Comparison of ENCODE assay signal across 8 mouse cellular contexts in the genomic region with DNA sequence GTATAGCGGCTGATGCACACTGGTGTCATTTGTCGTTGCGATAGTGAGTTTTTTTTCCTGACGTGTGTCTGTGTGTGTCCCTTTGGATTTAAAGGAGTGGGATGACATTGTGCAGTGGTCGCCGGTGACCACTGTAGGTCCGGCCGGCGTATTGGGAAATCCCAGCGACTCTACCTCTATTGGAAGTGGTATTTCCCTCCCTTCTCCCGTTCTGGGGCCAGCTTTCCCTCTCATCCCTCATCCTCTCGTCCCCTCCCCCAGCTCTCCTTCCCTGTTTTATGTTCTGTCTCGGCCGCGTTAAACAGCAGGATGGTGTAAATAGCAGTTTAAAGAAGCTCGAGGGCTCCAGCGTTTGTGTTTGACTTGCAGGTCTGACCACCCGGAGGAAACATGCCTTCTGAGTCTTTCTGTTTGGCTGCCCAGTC. TPM values are rescaled to one million over a fixed set of nuclear protein-coding genes. Genes with fewer than 3 reads are reported as not detected.
DNase-seq lines count a peak whose midpoint lies in the region; ATAC-seq and TF ChIP-seq lines count a peak whose summit lies in the region.

No protein-coding gene starts in this region.

- peak overlapping the region; percentile 69 for H3K4me2 ChIP-seq in intestine, embryonic 15.5 days (replicated peaks)
- peak overlapping the region; percentile 81 for H3K4me2 ChIP-seq in liver, embryonic 11.5 days
- H3K4me2 ChIP-seq in midbrain, embryonic 16.5 days (ENCODE audit: low read length) = peak overlapping the region; percentile 78

- peak overlapping the region; percentile 76 for H3K9ac ChIP-seq in intestine, embryonic 15.5 days
- H3K9ac ChIP-seq in liver, embryonic 11.5 days (ENCODE audit: low read depth, low read length) = peak overlapping the region; percentile 86
- H3K9ac ChIP-seq in midbrain, embryonic 16.5 days (ENCODE audit: low read depth, low read length) = peak overlapping the region; percentile 79

- no peak for TF ChIP-seq CTCF in thymus, adult 2 months (IDR thresholded peaks at IDR 0.05; ENCODE audit: borderline replicate concordance, control insufficient read depth, extremely low read depth, insufficient read depth, low read length, poor library complexity)
- TF ChIP-seq CTCF in cortical plate, adult 2 months (IDR thresholded peaks at IDR 0.05; ENCODE audit: extremely low read depth, insufficient read depth, low read length) = no peak

- TF ChIP-seq POLR2A in thymus, adult 2 months (IDR thresholded peaks at IDR 0.05; ENCODE audit: control insufficient read depth, extremely low read depth, insufficient read depth, low read length, poor library complexity) = no peak
- TF ChIP-seq POLR2A in cortical plate, adult 2 months (IDR thresholded peaks at IDR 0.05; ENCODE audit: extremely low read depth, insufficient read depth, low read length) = no peak

- H3K36me3 ChIP-seq in thymus, adult 2 months (ENCODE audit: control insufficient read depth, insufficient read depth, low read length) = no peaks in the 10 kb centered on the region
- H3K36me3 ChIP-seq in intestine, embryonic 15.5 days = no peaks in the 10 kb centered on the region
- H3K36me3 ChIP-seq in liver, embryonic 11.5 days (ENCODE audit: control insufficient read depth, insufficient read depth, low read length) = no peaks in the 10 kb centered on the region; the same call in 1 of the 2 replicates
- H3K36me3 ChIP-seq in midbrain, embryonic 16.5 days (ENCODE audit: control insufficient read depth, insufficient read depth, low read length) = no peaks in the 10 kb centered on the region

- peak overlapping the region; percentile 3; the same call in 1 of the 2 replicates for H3K27ac ChIP-seq in thymus, adult 2 months (ENCODE audit: control insufficient read depth, insufficient read depth, low read length)
- peak overlapping the region; percentile 14 for H3K27ac ChIP-seq in cortical plate, adult 2 months (ENCODE audit: insufficient read depth, low read length)
- peak overlapping the region; percentile 90 for H3K27ac ChIP-seq in intestine, embryonic 15.5 days
- H3K27ac ChIP-seq in liver, embryonic 11.5 days (ENCODE audit: low read depth, low read length) = peak overlapping the region; percentile 87
- H3K27ac ChIP-seq in midbrain, embryonic 16.5 days (ENCODE audit: low read length) = peak overlapping the region; percentile 89

- under 1% methylated on average over 18 of the region's 18 CpGs for WGBS in thymus, adult 2 months
- under 1% methylated on average over 18 of the region's 18 CpGs for WGBS in intestine, embryonic 15.5 days
- WGBS in liver, embryonic 11.5 days = 1% methylated on average over 18 of the region's 18 CpGs
- WGBS in midbrain, embryonic 16.5 days = under 1% methylated on average over 18 of the region's 18 CpGs

- no peaks in the 10 kb centered on the region for H3K9me3 ChIP-seq in intestine, embryonic 15.5 days
- H3K9me3 ChIP-seq in liver, embryonic 11.5 days (ENCODE audit: control insufficient read depth, low read length) = no peaks in the 10 kb centered on the region
- H3K9me3 ChIP-seq in midbrain, embryonic 16.5 days (replicated peaks; ENCODE audit: control insufficient read depth, low read length, poor library complexity, severe bottlenecking) = no peaks in the 10 kb centered on the region

- peaks cover 5% of the 10 kb centered on the region for H3K4me1 ChIP-seq in thymus, adult 2 months (replicated peaks; ENCODE audit: control insufficient read depth, insufficient read depth, low read length)
- H3K4me1 ChIP-seq in cortical plate, adult 2 months (ENCODE audit: control insufficient read depth, insufficient read depth, low read length) = peaks cover 6% of the 10 kb centered on the region; the same call in 1 of the 2 replicates
- peaks cover 3% of the 10 kb centered on the region; the same call in 1 of the 2 replicates for H3K4me1 ChIP-seq in intestine, embryonic 15.5 days (replicated peaks)
- peaks cover 12% of the 10 kb centered on the region for H3K4me1 ChIP-seq in liver, embryonic 11.5 days (replicated peaks; ENCODE audit: control insufficient read depth, insufficient read depth, low read length)
- peaks cover 22% of the 10 kb centered on the region for H3K4me1 ChIP-seq in midbrain, embryonic 16.5 days (ENCODE audit: control insufficient read depth, insufficient read depth, low read length)

- H3K4me3 ChIP-seq in thymus, adult 2 months (ENCODE audit: control insufficient read depth, insufficient read depth, low read length) = peak overlapping the region; percentile 82
- H3K4me3 ChIP-seq in cortical plate, adult 2 months (ENCODE audit: insufficient read depth, low read length) = peak overlapping the region; percentile 78
- peak overlapping the region; percentile 81 for H3K4me3 ChIP-seq in intestine, embryonic 15.5 days (replicated peaks)
- H3K4me3 ChIP-seq in liver, embryonic 11.5 days (ENCODE audit: low read depth, low read length) = peak overlapping the region; percentile 83
- peak overlapping the region; percentile 82 for H3K4me3 ChIP-seq in midbrain, embryonic 16.5 days (ENCODE audit: low read depth, low read length)

- ATAC-seq in intestine, embryonic 15.5 days = peak; percentile 50
- ATAC-seq in liver, embryonic 11.5 days (replicated peaks; ENCODE audit: low FRiP score) = no peak
- peak; percentile 59 for ATAC-seq in midbrain, embryonic 16.5 days

- no peaks in the 10 kb centered on the region for H3K27me3 ChIP-seq in thymus, adult 2 months (ENCODE audit: control insufficient read depth, insufficient read depth, low read length)
- H3K27me3 ChIP-seq in intestine, embryonic 15.5 days (replicated peaks) = no peaks in the 10 kb centered on the region
- no peaks in the 10 kb centered on the region for H3K27me3 ChIP-seq in liver, embryonic 11.5 days (replicated peaks; ENCODE audit: control insufficient read depth, insufficient read depth, low read length)
- H3K27me3 ChIP-seq in midbrain, embryonic 16.5 days (ENCODE audit: control insufficient read depth, insufficient read depth, low read depth, low read length) = no peaks in the 10 kb centered on the region

- DNase-seq in thymus, adult 2 months = peak; percentile 18
- DNase-seq in thymus, postnatal 0 days (ENCODE audit: low spot score) = no peak
- peak; percentile 5 for DNase-seq in gastrocnemius, postnatal 25 days
- DNase-seq in liver, embryonic 11.5 days (ENCODE audit: low spot score) = peak; percentile 64
- DNase-seq in thymus, postnatal 25 days = peak; percentile 11

RNA-seq across cellular contexts. Expression of a gene that starts 0.5 kb away (rescaled TPM):
- polyA plus RNA-seq in thymus, adult 2 months (2012; rRNA removed) = 32.0 and 33.1 TPM in 2 replicates
- 19.0 and 22.7 TPM in 2 replicates for polyA plus RNA-seq in thymus, postnatal 0 days (2015; fragmentation: Nextera tagmentation; extraction: Ambion mirVana)
- 51.7 and 60.1 TPM in 2 replicates for polyA plus RNA-seq in cortical plate, adult 2 months (2012; rRNA removed)
- 10 to 100 TPM; 34.0 to 35.6 TPM for total RNA-seq in gastrocnemius, postnatal 25 days (2021)
- 17.6 and 23.4 TPM in 2 replicates for polyA plus RNA-seq in intestine, embryonic 15.5 days (2015; fragmentation: Nextera tagmentation; extraction: Ambion mirVana)
- 18.5 and 19.9 TPM in 2 replicates for polyA plus RNA-seq in liver, embryonic 11.5 days (2014; fragmentation: Nextera tagmentation; extraction: Ambion mirVana)
- 51.5 and 53.1 TPM in 2 replicates for polyA plus RNA-seq in midbrain, embryonic 16.5 days (2015; fragmentation: Nextera tagmentation; extraction: Ambion mirVana)

RNA-seq across cellular contexts. Expression of a gene that starts 30.7 kb away (rescaled TPM):
- 0.74 and 0.80 TPM in 2 replicates for polyA plus RNA-seq in thymus, adult 2 months (2012; rRNA removed)
- polyA plus RNA-seq in thymus, postnatal 0 days (2015; fragmentation: Nextera tagmentation; extraction: Ambion mirVana) = 0.83 and 1.0 TPM in 2 replicates
- 34.2 and 34.4 TPM in 2 replicates for polyA plus RNA-seq in cortical plate, adult 2 months (2012; rRNA removed)
- 1 to 10 TPM; 2.1 TPM for total RNA-seq in gastrocnemius, postnatal 25 days (2021)
- polyA plus RNA-seq in intestine, embryonic 15.5 days (2015; fragmentation: Nextera tagmentation; extraction: Ambion mirVana) = 6.2 and 6.4 TPM in 2 replicates
- 14.5 and 16.2 TPM in 2 replicates for polyA plus RNA-seq in liver, embryonic 11.5 days (2014; fragmentation: Nextera tagmentation; extraction: Ambion mirVana)
- polyA plus RNA-seq in midbrain, embryonic 16.5 days (2015; fragmentation: Nextera tagmentation; extraction: Ambion mirVana) = 32.0 and 33.2 TPM in 2 replicates

Comparison
In these comparisons a context has a peak if more than half of its experiments do, and no peak if none do; other contexts are left out.
1. H3K27ac ChIP-seq: peak in every context shown above with its lines; median percentile 90 in intestine, embryonic 15.5 days; 89 in midbrain, embryonic 16.5 days; 87 in liver, embryonic 11.5 days; 14 in cortical plate, adult 2 months; 3 in thymus, adult 2 months.